ENCODE assay signal across 15 mouse cellular contexts in genomic region chr2:166251421-166251820, GRCm38 (mm10).
DNase-seq lines count a peak whose midpoint lies in the region; ATAC-seq and TF ChIP-seq lines count a peak whose summit lies in the region.
"Had no signal": no experiment of that assay in that cellular context is flagged by ENCODE, and none has a peak within 500 bp of the region (broad histone marks: within the 10 kb centered on the region; RNA-seq: fewer than 3 reads in every experiment).

No protein-coding gene starts in this region.

- H3K9me3 ChIP-seq in E14TG2a.4 (ENCODE audit: low read length) = no peaks in the 10 kb centered on the region
- H3K9me3 ChIP-seq in heart, embryonic 12.5 days (replicated peaks) = no peaks in the 10 kb centered on the region
- no peaks in the 10 kb centered on the region for H3K9me3 ChIP-seq in liver, postnatal 0 days (ENCODE audit: low read length)
- H3K9me3 ChIP-seq: liver, embryonic 15.5 days; neural tube, embryonic 12.5 days; stomach, embryonic 15.5 days had no signal

- ATAC-seq in heart, embryonic 12.5 days (ENCODE audit: insufficient number of reproducible peaks, low FRiP score) = 0 out of 2 replicates have a peak, but pooled peaks have one; percentile 15
- no peak for ATAC-seq in cerebellum, adult (ENCODE audit: insufficient number of reproducible peaks, low FRiP score, low TSS enrichment)
- no peak for ATAC-seq in liver, postnatal 0 days
- ATAC-seq: intestine, postnatal 0 days had no signal

- H3K27ac ChIP-seq in heart, embryonic 12.5 days (ENCODE audit: poor library complexity, severe bottlenecking) = no peak overlapping the region
- no peak overlapping the region for H3K27ac ChIP-seq in liver, postnatal 0 days (ENCODE audit: low read depth)
- H3K27ac ChIP-seq: liver, embryonic 15.5 days; neural tube, embryonic 12.5 days; stomach, embryonic 15.5 days had no signal

- TF ChIP-seq CTCF in E14TG2a.4 (conservative IDR thresholded peaks at IDR 0.05; ENCODE audit: low read length) = no peak
- no peak for TF ChIP-seq CTCF in liver, postnatal 0 days (IDR thresholded peaks at IDR 0.05; ENCODE audit: low read depth)

- peak overlapping the region; percentile 35; the same call in 1 of the 2 replicates for H3K4me3 ChIP-seq in E14TG2a.4 (replicated peaks; ENCODE audit: low read length)
- H3K4me3 ChIP-seq in heart, embryonic 12.5 days = no peak overlapping the region
- no peak overlapping the region for H3K4me3 ChIP-seq in liver, postnatal 0 days (ENCODE audit: low read depth, low read length)
- H3K4me3 ChIP-seq: liver, embryonic 15.5 days; neural tube, embryonic 12.5 days; stomach, embryonic 15.5 days had no signal

- peaks cover 12% of the 10 kb centered on the region; the same call in 1 of the 2 replicates for H3K36me3 ChIP-seq in E14TG2a.4 (ENCODE audit: insufficient read depth, low read length)
- no peaks in the 10 kb centered on the region for H3K36me3 ChIP-seq in heart, embryonic 12.5 days
- no peaks in the 10 kb centered on the region for H3K36me3 ChIP-seq in liver, postnatal 0 days (replicated peaks; ENCODE audit: insufficient read depth, low read length)
- H3K36me3 ChIP-seq: G1E; liver, embryonic 15.5 days; neural tube, embryonic 12.5 days; stomach, embryonic 15.5 days had no signal

- no peak overlapping the region for H3K9ac ChIP-seq in heart, embryonic 12.5 days
- H3K9ac ChIP-seq in liver, postnatal 0 days (replicated peaks) = no peak overlapping the region
- H3K9ac ChIP-seq: liver, embryonic 15.5 days; neural tube, embryonic 12.5 days; stomach, embryonic 15.5 days had no signal

- H3K4me2 ChIP-seq in heart, embryonic 12.5 days = no peak overlapping the region
- no peak overlapping the region for H3K4me2 ChIP-seq in liver, postnatal 0 days (ENCODE audit: low read depth, low read length)
- H3K4me2 ChIP-seq: liver, embryonic 15.5 days; midbrain, embryonic 11.5 days; neural tube, embryonic 12.5 days; stomach, embryonic 15.5 days had no signal

- H3K4me1 ChIP-seq in E14TG2a.4 (replicated peaks; ENCODE audit: low read depth, low read length) = peaks cover 92% of the 10 kb centered on the region
- peaks cover 19% of the 10 kb centered on the region for H3K4me1 ChIP-seq in heart, embryonic 12.5 days (replicated peaks)
- H3K4me1 ChIP-seq in liver, postnatal 0 days (ENCODE audit: insufficient read depth) = peaks cover 8% of the 10 kb centered on the region; the same call in 1 of the 2 replicates
- H3K4me1 ChIP-seq: liver, embryonic 15.5 days had no signal

- TF ChIP-seq EP300 in liver, postnatal 0 days (IDR thresholded peaks at IDR 0.05; ENCODE audit: low read depth) = no peak

- H3K27me3 ChIP-seq in E14TG2a.4 (ENCODE audit: insufficient read depth, low read length) = 0 out of 2 replicates have a peak, but pooled peaks cover 2% of the 10 kb centered on the region
- no peaks in the 10 kb centered on the region for H3K27me3 ChIP-seq in heart, embryonic 12.5 days (replicated peaks)
- H3K27me3 ChIP-seq in liver, postnatal 0 days (ENCODE audit: insufficient read depth, low read length) = no peaks in the 10 kb centered on the region
- H3K27me3 ChIP-seq: liver, embryonic 15.5 days; neural tube, embryonic 12.5 days; stomach, embryonic 15.5 days had no signal

- DNase-seq in adrenal gland, adult 2 months = peak; percentile 50
- DNase-seq in adrenal gland, adult 18-20 months (ENCODE audit: low spot score in 2 of 2) = no peak
- DNase-seq in kidney, postnatal 36 days = peak; percentile 72 to 81
- DNase-seq in liver, postnatal 0 days = no peak
- no peak for DNase-seq in natural killer cell, adult 2 months (ENCODE audit: low spot score in 2 of 2)
- DNase-seq: cerebellum, adult 2 months had no signal

- 58% methylated on average over 5 of the region's 5 CpGs for WGBS in heart, embryonic 12.5 days
- WGBS in liver, postnatal 0 days (ENCODE audit: insufficient replicate concordance) = 51% methylated on average over 5 of the region's 5 CpGs

Comparison
In these comparisons a context has a peak if more than half of its experiments do, and no peak if none do; other contexts are left out.
1. DNase-seq: peak in adrenal gland, adult 2 months (single experiment) and kidney, postnatal 36 days (2 of 2); none in adrenal gland, adult 18-20 months (0 of 2), liver, postnatal 0 days (single experiment) and natural killer cell, adult 2 months (0 of 2).